Comparison of ENCODE assay signal across 18 mouse cellular contexts in genomic region chr6:120113856-120114255, GRCm38 (mm10). TPM values are rescaled to one million over a fixed set of nuclear protein-coding genes. Genes with fewer than 3 reads are reported as not detected.
DNase-seq lines count a peak whose midpoint lies in the region; ATAC-seq and TF ChIP-seq lines count a peak whose summit lies in the region.
"Had no signal": no experiment of that assay in that cellular context is flagged by ENCODE, and none has a peak within 500 bp of the region (broad histone marks: within the 10 kb centered on the region; RNA-seq: fewer than 3 reads in every experiment).

No protein-coding gene starts in this region.

- H3K36me3 ChIP-seq in heart, embryonic 14.5 days (ENCODE audit: control insufficient read depth, insufficient read depth, low read length), result no peaks in the 10 kb centered on the region
- H3K36me3 ChIP-seq in lung, postnatal 0 days (ENCODE audit: insufficient read depth, low read length), result no peaks in the 10 kb centered on the region
- H3K36me3 ChIP-seq in stomach, embryonic 16.5 days (ENCODE audit: control insufficient read depth, insufficient read depth, low read length), result no peaks in the 10 kb centered on the region
- no peaks in the 10 kb centered on the region for H3K36me3 ChIP-seq in hindbrain, embryonic 12.5 days
- H3K36me3 ChIP-seq: hindbrain, embryonic 15.5 days had no signal

- no peak for TF ChIP-seq EP300 in lung, postnatal 0 days (IDR thresholded peaks at IDR 0.05)

- 90% methylated on average over 3 of the region's 3 CpGs for WGBS in heart, embryonic 14.5 days
- 89% methylated on average over 3 of the region's 3 CpGs for WGBS in lung, postnatal 0 days
- 94% methylated on average over 3 of the region's 3 CpGs for WGBS in stomach, embryonic 16.5 days
- WGBS in hindbrain, embryonic 12.5 days, result 90% methylated on average over 3 of the region's 3 CpGs

- no peak overlapping the region for H3K4me2 ChIP-seq in heart, embryonic 14.5 days (ENCODE audit: low read length)
- no peak overlapping the region for H3K4me2 ChIP-seq in lung, postnatal 0 days (replicated peaks; ENCODE audit: low read depth, low read length)
- no peak overlapping the region for H3K4me2 ChIP-seq in stomach, embryonic 16.5 days (ENCODE audit: low read depth, low read length)
- H3K4me2 ChIP-seq in hindbrain, embryonic 12.5 days (replicated peaks), result no peak overlapping the region
- H3K4me2 ChIP-seq: forebrain, embryonic 13.5 days; hindbrain, embryonic 15.5 days had no signal

- TF ChIP-seq CTCF in lung, postnatal 0 days (IDR thresholded peaks at IDR 0.05), result no peak

- no peak for ATAC-seq in heart, embryonic 14.5 days (ENCODE audit: insufficient number of reproducible peaks, insufficient read depth, low FRiP score, low read depth)
- no peak for ATAC-seq in lung, postnatal 0 days
- no peak for ATAC-seq in stomach, embryonic 16.5 days (ENCODE audit: insufficient read depth, low FRiP score)
- no peak for ATAC-seq in hindbrain, embryonic 12.5 days (ENCODE audit: low FRiP score)
- ATAC-seq: forebrain, embryonic 13.5 days had no signal

- no peak overlapping the region for H3K4me3 ChIP-seq in heart, embryonic 14.5 days (ENCODE audit: control insufficient read depth in 1 of 2, insufficient read depth in 1 of 2, low read depth in 1 of 2, low read length in 2 of 2)
- no peak overlapping the region for H3K4me3 ChIP-seq in lung, postnatal 0 days (ENCODE audit: low read depth, low read length)
- H3K4me3 ChIP-seq in stomach, embryonic 16.5 days (replicated peaks; ENCODE audit: low read length), result no peak overlapping the region
- no peak overlapping the region for H3K4me3 ChIP-seq in hindbrain, embryonic 12.5 days
- H3K4me3 ChIP-seq: forebrain, embryonic 13.5 days; hindbrain, embryonic 15.5 days had no signal

- no peaks in the 10 kb centered on the region for H3K9me3 ChIP-seq in heart, embryonic 14.5 days (ENCODE audit: control insufficient read depth, low read length)
- no peaks in the 10 kb centered on the region for H3K9me3 ChIP-seq in lung, postnatal 0 days (ENCODE audit: low read length)
- no peaks in the 10 kb centered on the region for H3K9me3 ChIP-seq in stomach, embryonic 16.5 days (replicated peaks; ENCODE audit: control insufficient read depth, low read length)
- no peaks in the 10 kb centered on the region for H3K9me3 ChIP-seq in hindbrain, embryonic 12.5 days (replicated peaks)
- H3K9me3 ChIP-seq: forebrain, embryonic 13.5 days; hindbrain, embryonic 15.5 days had no signal

- peak overlapping the region; percentile 93 to 95 for H3K27ac ChIP-seq in heart, embryonic 14.5 days (replicated peaks in 1 of 2; ENCODE audit: control insufficient read depth in 1 of 2, insufficient read depth in 1 of 2, low read depth in 2 of 2, low read length in 2 of 2)
- H3K27ac ChIP-seq in lung, postnatal 0 days (ENCODE audit: low read length), result peak overlapping the region; percentile 74
- H3K27ac ChIP-seq in stomach, embryonic 16.5 days (ENCODE audit: low read length), result 0 out of 2 replicates have a peak overlapping the region, but pooled peaks have one; percentile 81
- no peak overlapping the region for H3K27ac ChIP-seq in hindbrain, embryonic 12.5 days
- H3K27ac ChIP-seq: forebrain, embryonic 13.5 days; hindbrain, embryonic 15.5 days had no signal

- peaks cover 28 to 57% of the 10 kb centered on the region in 2 experiments for H3K4me1 ChIP-seq in heart, embryonic 14.5 days (ENCODE audit: control insufficient read depth in 2 of 2, insufficient read depth in 2 of 2, low read length in 2 of 2)
- peaks cover 12% of the 10 kb centered on the region for H3K4me1 ChIP-seq in lung, postnatal 0 days (ENCODE audit: insufficient read depth, low read depth, low read length)
- H3K4me1 ChIP-seq in stomach, embryonic 16.5 days (ENCODE audit: control insufficient read depth, insufficient read depth, low read length), result peaks cover 14% of the 10 kb centered on the region
- H3K4me1 ChIP-seq in hindbrain, embryonic 12.5 days, result peaks cover 24% of the 10 kb centered on the region

- DNase-seq in heart, postnatal 4 days, result no peak
- no peak for DNase-seq in lung, postnatal 0 days (ENCODE audit: low spot score)
- no peak for DNase-seq in lung, postnatal 4 days
- peak; percentile 71 for DNase-seq in induced T-regulatory cell, adult 2 months (ENCODE audit: low read depth)
- DNase-seq in cerebellum, adult 9-11 months, result no peak
- DNase-seq: adrenal gland, postnatal 10 days; cerebellum, adult 11 months; lung, adult 2 months had no signal

- no peaks in the 10 kb centered on the region for H3K27me3 ChIP-seq in heart, embryonic 14.5 days (ENCODE audit: control insufficient read depth, insufficient read depth, low read length)
- no peaks in the 10 kb centered on the region for H3K27me3 ChIP-seq in lung, postnatal 0 days (replicated peaks; ENCODE audit: insufficient read depth, low read length)
- H3K27me3 ChIP-seq in stomach, embryonic 16.5 days (ENCODE audit: control insufficient read depth, insufficient read depth, low read length), result no peaks in the 10 kb centered on the region
- no peaks in the 10 kb centered on the region for H3K27me3 ChIP-seq in hindbrain, embryonic 12.5 days
- H3K27me3 ChIP-seq: forebrain, embryonic 13.5 days; hindbrain, embryonic 15.5 days; Patski had no signal

- H3K9ac ChIP-seq in heart, embryonic 14.5 days (ENCODE audit: low read length), result no peak overlapping the region
- H3K9ac ChIP-seq in lung, postnatal 0 days (replicated peaks; ENCODE audit: low read depth), result no peak overlapping the region
- no peak overlapping the region for H3K9ac ChIP-seq in stomach, embryonic 16.5 days (ENCODE audit: low read length)
- no peak overlapping the region for H3K9ac ChIP-seq in hindbrain, embryonic 12.5 days
- H3K9ac ChIP-seq: forebrain, embryonic 13.5 days; hindbrain, embryonic 15.5 days had no signal

RNA-seq across cellular contexts. Expression of gene Ninj2, which starts 20.7 kb away (rescaled TPM):
- polyA plus RNA-seq in heart, embryonic 14.5 days (2014; fragmentation: Nextera tagmentation; extraction: Ambion mirVana), result not detected in 2 replicates
- not detected for total RNA-seq in heart, postnatal 4 days (2021)
- 0.23 and 0.44 TPM in 2 replicates for polyA plus RNA-seq in lung, postnatal 0 days (2015; fragmentation: Nextera tagmentation; extraction: Ambion mirVana)
- polyA plus RNA-seq in stomach, embryonic 16.5 days (2015; fragmentation: Nextera tagmentation; extraction: Ambion mirVana), result not detected in 2 replicates
- polyA plus RNA-seq in hindbrain, embryonic 12.5 days (2016; fragmentation: Nextera tagmentation; extraction: Ambion mirVana), result 0.39 TPM in 1 of 2 replicates, not detected in the other
- total RNA-seq: adrenal gland, postnatal 10 days; gastrocnemius, adult 8-10 months; midbrain, postnatal 0 days; neutrophil, adult 5-6 weeks had no signal
- polyA plus RNA-seq: forebrain, embryonic 13.5 days; hindbrain, embryonic 15.5 days; midbrain, postnatal 0 days; stomach, embryonic 14.5 days had no signal
